Mouse (Mus musculus) liver, embryonic 12.5 days (tissue): ENCODE measurements around the gene Gm26938. TPM values are rescaled to one million over a fixed set of nuclear protein-coding genes. Genes with fewer than 3 reads are reported as not detected.

ENCODE experiments used
- ATAC-seq: fragments of 200-750 bp; cut with Nextera tagmentation; 2 replicates; pipeline ENCODE4 v1.8.0; 2017; ENCODE audit warnings: moderate number of reproducible peaks, mild to moderate bottlenecking, moderate library complexity
- H3K27ac ChIP-seq: fragments of 300-500 bp; sonication (generic); 2 replicates; pipeline ENCODE4 v1.5.1; 2016; ENCODE audit warnings: mild to moderate bottlenecking
- H3K27me3 ChIP-seq: fragments of 300-500 bp; sonication (generic); replicated peaks from 2 replicates; pipeline ENCODE4 v1.6.1; 2016; ENCODE audit warnings: mild to moderate bottlenecking, moderate library complexity
- H3K36me3 ChIP-seq: fragments of 300-500 bp; sonication (generic); 2 replicates; pipeline ENCODE4 v1.6.1; 2016; ENCODE audit warnings: mild to moderate bottlenecking, moderate library complexity
- H3K4me1 ChIP-seq: fragments of 300-500 bp; sonication (generic); 2 replicates; pipeline ENCODE4 v1.6.1; 2016
- H3K4me2 ChIP-seq: fragments of 300-500 bp; sonication (generic); 2 replicates; pipeline ENCODE4 v1.6.1; 2016; ENCODE audit warnings: mild to moderate bottlenecking, moderate library complexity
- H3K4me3 ChIP-seq: fragments of 300-500 bp; sonication (generic); 2 replicates; pipeline ENCODE4 v1.5.1; 2016; ENCODE audit warnings: mild to moderate bottlenecking, moderate library complexity
- H3K9ac ChIP-seq: fragments of 300-500 bp; sonication (generic); 2 replicates; pipeline ENCODE4 v1.6.1; 2016; ENCODE audit warnings: mild to moderate bottlenecking, moderate library complexity
- H3K9me3 ChIP-seq: fragments of 300-500 bp; sonication (generic); replicated peaks from 2 replicates; pipeline ENCODE4 v1.6.1; 2016; ENCODE audit warnings: mild to moderate bottlenecking, moderate library complexity
- WGBS: fragments of 180-500 bp; shearing (Covaris S2); methylation state at CpG from one replicate; pipeline ENCODE4 v1.1.7; 2016; ENCODE audit not compliant: insufficient replicate concordance; 5-methylcytosine and 5-hydroxymethylcytosine counted together
- microRNA-seq: library from miRNA; unstranded; fragments of <30 nt; microRNA quantifications from one replicate; pipeline ENCODE4, GENCODE M21; 2017
- polyA plus RNA-seq: library from polyadenylated mRNA; unstranded; fragments of >200 nt; fragmentation: Nextera tagmentation; extraction: Ambion mirVana; gene quantifications from 2 replicates; pipeline ENCODE4 v1.2.1, GENCODE M21; 2016

Gene Gm26938
- polyA plus RNA-seq, 1 experiment from 2014 or later, result not detected

- peaks cover 25% of the 10 kb centered on the region for H3K36me3 ChIP-seq
- ATAC-seq, result peak; percentile 82
- no peaks in the 10 kb centered on the region for H3K9me3 ChIP-seq
- peak within 1 kb of the TSS; percentile 99 for H3K9ac ChIP-seq
- H3K4me3 ChIP-seq, result peak within 1 kb of the TSS; percentile 97
- H3K4me2 ChIP-seq, result peak within 1 kb of the TSS; percentile 80
- peaks cover 67% of the 10 kb centered on the region for H3K4me1 ChIP-seq
- H3K27ac ChIP-seq, result peak within 1 kb of the TSS; percentile 97
- under 1% methylated on average over 92 of the region's 92 CpGs for WGBS
- H3K27me3 ChIP-seq, result no peaks in the 10 kb centered on the region
Measured at GRCm38 (mm10) chr5:139791227-139792158, 34.7 kb downstream of the Gm26938 start, which contains the start of gene Mafk. Gene Mafk, plus strand, starts transcription at chr5:139791513.

- no peak overlapping the region for H3K4me3 ChIP-seq
- H3K27me3 ChIP-seq, result no peaks in the 10 kb centered on the region
- H3K9me3 ChIP-seq, result no peaks in the 10 kb centered on the region
- no peak overlapping the region for H3K9ac ChIP-seq
- H3K4me2 ChIP-seq, result no peak overlapping the region
- 35% methylated on average over 4 of the region's 4 CpGs for WGBS
- H3K27ac ChIP-seq, result peak overlapping the region; percentile 77; the same call in 1 of the 2 replicates
- peaks cover 5% of the 10 kb centered on the region for H3K36me3 ChIP-seq
- peaks cover 47% of the 10 kb centered on the region for H3K4me1 ChIP-seq
- no peak for ATAC-seq
Measured at GRCm38 (mm10) chr5:139789466-139789865, 36.7 kb downstream of the Gm26938 start.

GRCm38 (mm10) chr5:139781406-139781805 is 44.8 kb downstream of the Gm26938 start:
- H3K4me3 ChIP-seq, result no peak overlapping the region
- no peak for ATAC-seq
- WGBS, result 77% methylated on average over 8 of the region's 8 CpGs
- no peak overlapping the region for H3K4me2 ChIP-seq
- H3K4me1 ChIP-seq, result peaks cover 10% of the 10 kb centered on the region
- H3K9ac ChIP-seq, result no peak overlapping the region
- no peaks in the 10 kb centered on the region for H3K9me3 ChIP-seq
- H3K27me3 ChIP-seq, result peaks cover 10% of the 10 kb centered on the region
- H3K27ac ChIP-seq, result no peak overlapping the region
- H3K36me3 ChIP-seq, result no peaks in the 10 kb centered on the region

GRCm38 (mm10) chr5:139776966-139777365 is 49.2 kb downstream of the Gm26938 start:
- WGBS, result 47% methylated on average over 5 of the region's 5 CpGs
- H3K4me1 ChIP-seq, result peaks cover 32% of the 10 kb centered on the region
- H3K27me3 ChIP-seq, result no peaks in the 10 kb centered on the region
- H3K9me3 ChIP-seq, result no peaks in the 10 kb centered on the region
- peak overlapping the region; percentile 36; the same call in 1 of the 2 replicates for H3K27ac ChIP-seq
- ATAC-seq, result no peak
- H3K36me3 ChIP-seq, result peaks cover 23% of the 10 kb centered on the region
- no peak overlapping the region for H3K9ac ChIP-seq
- H3K4me2 ChIP-seq, result no peak overlapping the region
- no peak overlapping the region for H3K4me3 ChIP-seq

- WGBS, result 2% methylated on average over 55 of the region's 55 CpGs
- Histone ChIP-seq H3K4me1 (peaks cover 32% of the 10 kb centered on the region), H3K27me3 (no peaks in the 10 kb centered on the region), H3K36me3 (peaks cover 39% of the 10 kb centered on the region), H3K9ac (peak within 1 kb of the TSS; percentile 77), H3K27ac (peak within 1 kb of the TSS; percentile 49), H3K4me3 (peak within 1 kb of the TSS; percentile 85), H3K9me3 (no peaks in the 10 kb centered on the region), H3K4me2 (peak within 1 kb of the TSS; percentile 83)
- peak; percentile 90 for ATAC-seq
Measured at GRCm38 (mm10) chr5:139775216-139775926, 50.8 kb downstream of the Gm26938 start, which contains the start of gene Ints1. Gene Ints1, minus strand, starts transcription at chr5:139775674.

GRCm38 (mm10) chr5:139768216-139768615 is 58.0 kb downstream of the Gm26938 start:
- Histone ChIP-seq H3K27ac (no peak overlapping the region), H3K27me3 (no peaks in the 10 kb centered on the region), H3K4me1 (no peaks in the 10 kb centered on the region), H3K9me3 (no peaks in the 10 kb centered on the region), H3K9ac (no peak overlapping the region), H3K4me3 (no peak overlapping the region), H3K4me2 (no peak overlapping the region), H3K36me3 (peaks cover 100% of the 10 kb centered on the region)
- no peak for ATAC-seq
- 85% methylated on average over 8 of the region's 8 CpGs for WGBS

GRCm38 (mm10) chr5:139764296-139764695 is 61.9 kb downstream of the Gm26938 start:
- Histone ChIP-seq H3K27ac (no peak overlapping the region), H3K9me3 (no peaks in the 10 kb centered on the region), H3K36me3 (peaks cover 100% of the 10 kb centered on the region), H3K4me1 (no peaks in the 10 kb centered on the region), H3K4me3 (no peak overlapping the region), H3K4me2 (no peak overlapping the region), H3K27me3 (no peaks in the 10 kb centered on the region), H3K9ac (no peak overlapping the region)
- 75% methylated on average over 11 of the region's 11 CpGs for WGBS
- peak; percentile 30; the same call in 1 of the 2 replicates for ATAC-seq

- no peak overlapping the region for H3K4me2 ChIP-seq
- no peak overlapping the region for H3K9ac ChIP-seq
- H3K36me3 ChIP-seq, result peaks cover 100% of the 10 kb centered on the region
- no peaks in the 10 kb centered on the region for H3K9me3 ChIP-seq
- H3K27ac ChIP-seq, result no peak overlapping the region
- H3K27me3 ChIP-seq, result no peaks in the 10 kb centered on the region
- no peak overlapping the region for H3K4me3 ChIP-seq
- H3K4me1 ChIP-seq, result peaks cover 12% of the 10 kb centered on the region; the same call in 1 of the 2 replicates
- WGBS, result 85% methylated on average over 16 of the region's 16 CpGs
- ATAC-seq, result no peak
Measured at GRCm38 (mm10) chr5:139758096-139758495, 68.1 kb downstream of the Gm26938 start.

Small RNA genes within 50 kb of the gene (microRNA-seq; reads per million reads assigned to microRNA genes)
- gene Mir7037, result not detected

Other genes starting within 250 kb of the Gm26938 start
- 15.5 and 18.3 TPM in 2 replicates for gene Micall2, start 90.1 kb downstream of the Gm26938 start, polyA plus RNA-seq
- 21.8 and 23.3 TPM in 2 replicates for gene Ints1, start 50.7 kb downstream of the Gm26938 start, polyA plus RNA-seq
- 47.7 and 48.9 TPM in 2 replicates for gene Mafk, start 34.9 kb downstream of the Gm26938 start, polyA plus RNA-seq
- 1.6 TPM in 2 replicates for gene Tmem184a, start 6.5 kb downstream of the Gm26938 start, polyA plus RNA-seq
- 75.6 and 80.9 TPM in 2 replicates for gene Psmg3, start 478 bp upstream of the Gm26938 start, polyA plus RNA-seq
- 0.05 and 0.14 TPM in 2 replicates for gene Elfn1, start 81.5 kb upstream of the Gm26938 start, polyA plus RNA-seq